In the genomic region with DNA sequence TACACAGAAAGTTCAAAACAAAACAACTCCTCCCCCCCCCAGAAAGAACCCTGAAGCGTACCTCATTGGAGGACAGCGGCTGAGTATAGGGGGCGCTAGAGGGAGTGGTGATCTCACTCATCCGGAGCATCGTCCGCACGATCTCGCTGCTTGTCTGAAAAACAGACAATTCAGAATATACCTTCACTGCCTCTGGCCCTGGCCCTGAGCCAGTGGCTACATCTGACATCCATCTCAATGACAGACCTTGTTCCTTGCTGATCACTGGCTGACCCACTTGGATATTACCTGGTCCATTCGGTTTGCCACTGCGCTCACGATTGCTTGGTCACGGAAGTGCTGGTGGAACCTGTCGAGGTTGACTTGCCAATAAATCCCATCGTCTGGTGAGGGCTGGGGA, we compare ENCODE assay signal across 9 mouse cellular contexts. TPM values are rescaled to one million over a fixed set of nuclear protein-coding genes. Genes with fewer than 3 reads are reported as not detected.
DNase-seq lines count a peak whose midpoint lies in the region.
"Had no signal": no experiment of that assay in that cellular context is flagged by ENCODE, and none has a peak within 500 bp of the region (broad histone marks: within the 10 kb centered on the region; RNA-seq: fewer than 3 reads in every experiment).

No protein-coding gene starts in this region.

- peak; percentile 75 for DNase-seq in layer of hippocampus, adult 11-12 months (ENCODE audit: low spot score)
- DNase-seq in layer of hippocampus, adult 9-10 months (ENCODE audit: low spot score): no peak
- DNase-seq in adrenal gland, adult 2 months: peak; percentile 49
- peak; percentile 84 for DNase-seq in cerebellum, adult 9-11 months
- peak; percentile 42 for DNase-seq in induced T-regulatory cell, adult 2 months (ENCODE audit: low read depth)
- DNase-seq in lung, postnatal 36 days: peak; percentile 63
- no peak for DNase-seq in spleen, adult 12 weeks (ENCODE audit: low spot score)
- DNase-seq in frontal cortex, postnatal 36 days (ENCODE audit: low spot score in 2 of 2): no peak

RNA-seq across cellular contexts. Expression of gene Polr3c, which starts 8.3 kb away (rescaled TPM):
- 10 to 100 TPM; 28.9 to 32.8 TPM for total RNA-seq in adrenal gland, adult 2 months (2021)
- polyA plus RNA-seq in adrenal gland, adult 2 months (2012; rRNA removed): 14.1 and 19.9 TPM in 2 replicates

RNA-seq across cellular contexts. Expression of gene Rnf115, which starts 8.3 kb away (rescaled TPM):
- 10 to 100 TPM; 39.4 to 46.5 TPM for total RNA-seq in adrenal gland, adult 2 months (2021)
- polyA plus RNA-seq in adrenal gland, adult 2 months (2012; rRNA removed): 9.9 and 12.5 TPM in 2 replicates

RNA-seq across cellular contexts. Expression of gene Nudt17, which starts 10.8 kb away (rescaled TPM):
- 1 to 10 TPM in 1 of 2 experiments, under 1 TPM in 1; 0.95 to 1.1 TPM for total RNA-seq in adrenal gland, adult 2 months (2021)
- polyA plus RNA-seq in adrenal gland, adult 2 months (2012; rRNA removed): 2.3 and 2.5 TPM in 2 replicates

RNA-seq across cellular contexts. Expression of gene Pias3, which starts 23.0 kb away (rescaled TPM):
- 10 to 100 TPM; 20.3 to 24.5 TPM for total RNA-seq in adrenal gland, adult 2 months (2021)
- 38.9 and 43.9 TPM in 2 replicates for polyA plus RNA-seq in adrenal gland, adult 2 months (2012; rRNA removed)

RNA-seq across cellular contexts. Expression of gene Ankrd35, which starts 49.2 kb away (rescaled TPM):
- 1 to 10 TPM; 3.0 to 4.6 TPM for total RNA-seq in adrenal gland, adult 2 months (2021)
- polyA plus RNA-seq in adrenal gland, adult 2 months (2012; rRNA removed): 1.5 and 3.3 TPM in 2 replicates
- polyA plus RNA-seq: erythroblast, embryonic 14.5 days had no signal

Comparison
In these comparisons a context has a peak if more than half of its experiments do, and no peak if none do; other contexts are left out.
1. DNase-seq: peak in layer of hippocampus, adult 11-12 months (single experiment), adrenal gland, adult 2 months (single experiment), cerebellum, adult 9-11 months (single experiment), induced T-regulatory cell, adult 2 months (single experiment) and lung, postnatal 36 days (single experiment); none in layer of hippocampus, adult 9-10 months (single experiment), spleen, adult 12 weeks (single experiment) and frontal cortex, postnatal 36 days (0 of 2).